Mouse (Mus musculus) mesoderm, embryonic 11.5 days (tissue): ENCODE measurements around the gene A930002H24Rik.

ENCODE experiments used
- DNase-seq: peaks from one replicate; pipeline ENCODE4 v3.0.0-alpha.2; 2012; ENCODE audit warnings: low read depth, low spot score

Gene A930002H24Rik

DNA sequence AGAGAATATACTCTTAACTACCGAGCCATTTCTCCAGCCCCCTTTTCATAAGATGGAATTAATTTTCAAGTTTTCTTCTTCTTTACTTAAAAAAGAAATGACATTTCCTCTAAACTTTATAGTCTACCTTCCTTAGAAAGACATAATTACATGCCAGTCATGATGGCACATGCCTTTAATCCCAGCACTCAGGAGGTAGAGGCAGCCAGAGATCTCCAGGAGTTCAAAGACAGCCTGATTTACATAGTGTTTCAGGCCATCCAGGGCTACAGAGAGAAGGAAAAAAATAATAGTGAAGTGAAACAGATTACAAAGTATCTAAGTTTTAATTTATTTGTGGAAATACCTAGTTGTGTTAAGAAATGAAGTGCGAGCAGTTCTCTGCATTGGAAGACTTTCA lies 27.4 kb downstream of the A930002H24Rik start:
- DNase-seq, result no peak

DNA sequence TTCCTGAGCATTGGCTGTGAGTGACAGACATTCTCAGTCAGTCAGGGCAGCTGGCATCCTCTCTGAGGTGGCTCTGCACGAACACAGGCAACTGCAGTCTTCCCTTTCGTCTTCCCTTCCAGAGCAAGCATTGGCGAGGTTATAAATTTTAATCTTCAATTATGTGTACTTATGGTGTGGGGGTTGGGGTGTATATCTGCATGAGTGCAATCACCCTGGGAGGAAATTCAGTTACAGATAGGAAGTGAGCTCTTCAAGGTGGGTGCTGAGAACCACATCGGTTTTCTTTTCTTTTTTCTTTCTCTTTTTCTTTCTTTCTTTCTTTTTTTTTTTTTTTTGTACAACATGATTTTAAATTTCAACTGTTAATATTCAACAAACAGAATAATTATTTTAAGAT lies 32.0 kb downstream of the A930002H24Rik start:
- no peak for DNase-seq

DNA sequence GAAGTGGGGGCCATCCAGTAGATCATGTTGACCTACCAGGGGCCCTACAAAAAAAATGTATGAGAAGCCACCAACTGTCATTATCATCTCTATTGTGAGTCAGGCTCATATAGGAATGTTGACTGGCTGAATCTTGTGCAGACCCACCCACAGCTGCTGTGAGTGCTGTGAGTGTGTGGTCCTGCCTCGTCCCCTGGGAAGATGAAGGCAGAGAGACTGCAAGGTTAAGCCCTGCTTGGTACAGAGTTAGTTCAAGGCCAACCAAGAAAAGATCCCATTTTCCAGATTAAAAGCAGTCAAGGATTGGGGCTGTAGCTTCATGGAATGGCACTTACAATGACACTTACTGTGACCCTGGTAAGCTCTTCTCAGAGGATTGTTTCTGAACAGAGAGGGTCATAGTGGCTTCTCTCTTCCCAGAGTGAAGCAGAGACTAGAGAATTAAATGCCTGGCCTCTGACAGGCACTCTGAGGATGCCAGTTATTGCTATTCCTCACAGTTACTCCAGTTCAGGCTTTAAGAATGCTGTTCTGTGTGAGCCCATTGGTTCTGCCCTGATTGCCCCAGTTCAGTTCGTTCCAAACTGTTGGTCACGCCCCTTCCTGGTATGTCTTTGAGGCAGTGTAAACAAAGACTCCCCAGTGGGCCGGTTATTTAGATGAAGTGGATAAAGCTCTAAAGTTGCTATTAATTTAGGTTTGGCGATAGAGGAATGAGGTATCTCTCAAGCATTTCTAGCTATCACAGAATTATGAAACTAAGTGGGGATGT lies 34.8 kb downstream of the A930002H24Rik start:
- no peak for DNase-seq

DNA sequence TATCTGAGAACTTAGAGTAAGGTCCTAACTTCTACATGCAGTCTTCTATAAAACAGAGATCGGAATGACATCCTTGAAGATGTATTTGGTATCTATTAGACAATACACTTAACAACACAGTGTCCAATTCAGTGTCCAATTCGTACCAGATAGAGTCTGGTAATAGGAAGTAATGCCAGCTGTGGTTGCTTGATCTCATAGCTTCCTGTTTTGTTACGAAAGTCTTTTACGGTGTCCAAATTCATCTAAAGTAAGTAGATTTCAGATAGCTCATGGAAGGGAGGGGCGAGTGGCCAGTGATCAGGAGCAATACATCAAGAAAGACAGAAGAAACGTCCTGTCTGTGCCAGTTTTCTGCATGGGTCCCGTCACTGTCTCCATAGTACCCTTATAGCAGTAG lies 36.8 kb downstream of the A930002H24Rik start:
- DNase-seq, result no peak

DNA sequence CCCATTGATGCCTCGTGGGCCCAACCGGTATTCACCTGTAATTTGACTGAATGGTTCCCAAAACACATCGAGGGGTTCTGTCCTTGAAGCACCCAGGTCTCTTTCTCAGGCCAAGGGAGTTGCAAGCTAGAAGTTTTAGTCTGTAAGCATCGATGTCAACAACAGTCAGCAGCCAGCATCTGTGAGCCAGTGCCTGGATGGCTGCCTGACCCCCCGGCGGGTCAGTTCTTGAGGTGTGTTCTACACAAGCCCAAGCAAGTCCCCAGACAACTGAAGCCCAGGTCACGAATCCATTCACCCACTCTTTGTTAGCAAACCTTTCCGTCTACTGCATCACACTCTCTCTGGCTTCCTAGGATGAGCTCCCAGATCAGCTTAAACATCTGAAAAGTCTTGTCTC lies 37.4 kb downstream of the A930002H24Rik start:
- no peak for DNase-seq

DNA sequence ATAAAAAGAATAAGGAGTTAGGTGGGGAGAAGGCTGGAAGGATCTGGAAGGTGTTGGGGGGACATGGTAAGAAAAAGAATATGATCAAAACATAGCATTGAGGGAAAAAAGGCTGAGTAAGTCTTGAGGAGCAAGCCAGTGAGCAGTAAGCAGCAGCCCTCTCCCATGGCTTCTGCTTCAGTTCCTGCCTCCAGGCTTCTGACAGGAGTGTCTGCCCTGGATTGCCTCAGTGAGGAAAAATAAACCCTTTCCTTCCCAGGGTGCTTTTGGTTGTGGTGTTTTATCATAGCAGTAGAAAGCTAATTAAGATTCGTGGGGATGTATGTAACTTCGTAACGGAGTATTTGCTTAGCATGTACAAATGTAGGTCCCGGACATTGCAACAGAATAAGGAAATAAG lies 39.5 kb downstream of the A930002H24Rik start:
- DNase-seq, result no peak

DNA sequence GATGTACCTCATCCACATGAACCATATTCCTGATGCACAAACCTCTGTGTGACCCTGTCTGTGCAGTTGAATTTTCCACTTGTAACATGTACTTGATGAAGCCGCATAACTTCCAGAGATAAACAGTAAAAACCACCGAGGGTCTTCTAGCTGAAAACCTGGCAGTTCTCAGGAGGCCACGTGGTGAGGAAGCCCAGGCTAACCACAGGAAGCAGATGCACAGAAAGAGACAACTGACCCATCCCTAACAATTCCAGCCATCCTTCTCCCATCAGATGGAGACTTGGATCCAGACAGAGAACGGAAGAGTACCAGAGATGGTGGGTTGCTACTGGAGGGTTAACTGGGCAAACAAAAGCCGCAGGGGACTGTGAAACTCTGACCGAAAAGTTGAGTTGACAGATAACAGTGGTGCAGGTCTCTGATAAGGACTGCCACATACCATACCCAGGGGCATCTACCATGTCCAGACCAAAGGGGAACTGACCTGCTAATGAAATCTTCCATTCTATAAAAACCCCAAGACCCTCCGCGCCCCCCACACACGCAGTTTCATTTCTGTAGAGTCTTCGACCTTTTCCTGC lies 45.1 kb downstream of the A930002H24Rik start:
- DNase-seq, result no peak

DNA sequence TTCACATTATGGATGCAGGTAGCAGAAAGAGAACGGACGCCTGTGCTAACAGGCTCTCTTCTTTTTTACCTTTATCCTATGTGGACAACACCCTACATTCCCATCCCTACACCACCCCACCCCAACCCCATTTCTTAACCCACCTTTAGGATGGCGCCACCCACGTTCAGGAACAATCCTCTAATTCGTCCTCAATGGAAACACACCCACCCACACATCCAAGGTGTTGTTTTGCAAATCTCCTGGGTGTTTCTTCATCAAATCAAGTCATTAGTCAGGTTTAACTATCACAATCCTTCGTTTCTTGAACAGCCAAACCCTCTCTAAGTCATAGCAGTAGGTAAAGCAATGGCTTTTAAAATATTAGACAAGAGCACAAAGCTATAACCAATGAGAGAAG lies 50.0 kb downstream of the A930002H24Rik start:
- no peak for DNase-seq
